Mouse (Mus musculus): ENCODE measurements at regions not wholly inside any gene's neighbourhood (a gene's known extent, or its start where the extent isn't known, plus 50 kb on each side); places are given as distances from the start of the nearest gene placed in this dataset.
A peak's percentile ranks its signal among the peaks of the same experiment; 100 is the strongest.

DNA sequence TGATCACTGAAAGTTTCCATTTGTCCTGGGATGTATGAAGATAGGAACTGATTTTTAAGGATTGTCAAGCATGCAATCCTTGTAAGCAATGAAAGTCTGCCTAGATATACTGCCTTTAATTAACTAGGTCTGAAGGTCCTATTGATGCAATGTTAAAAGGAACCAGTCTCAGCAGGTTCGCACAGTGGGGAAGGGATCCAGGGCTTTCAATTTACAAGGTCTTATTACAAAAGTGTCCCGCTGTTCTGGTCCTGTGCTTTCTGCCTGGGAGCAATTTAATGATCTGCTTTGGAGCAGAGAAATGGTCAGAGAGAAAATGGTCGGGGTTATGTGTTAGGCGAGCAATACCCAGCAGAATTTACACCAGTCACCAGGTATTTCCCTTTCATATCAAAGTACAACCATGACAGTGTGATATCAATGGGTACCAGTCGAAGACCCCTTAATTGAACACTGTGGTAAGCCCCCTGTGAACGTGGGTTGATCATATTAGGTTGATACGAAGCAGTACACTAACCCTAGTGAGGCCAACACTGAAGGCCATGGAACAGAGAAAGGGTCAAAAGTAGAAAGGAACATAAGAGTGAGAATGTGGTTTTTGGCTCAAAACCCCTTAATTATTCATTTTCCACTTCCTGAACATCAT, 778.5 kb downstream of the Kcnj2 start:
- no peak for DNase-seq

DNA sequence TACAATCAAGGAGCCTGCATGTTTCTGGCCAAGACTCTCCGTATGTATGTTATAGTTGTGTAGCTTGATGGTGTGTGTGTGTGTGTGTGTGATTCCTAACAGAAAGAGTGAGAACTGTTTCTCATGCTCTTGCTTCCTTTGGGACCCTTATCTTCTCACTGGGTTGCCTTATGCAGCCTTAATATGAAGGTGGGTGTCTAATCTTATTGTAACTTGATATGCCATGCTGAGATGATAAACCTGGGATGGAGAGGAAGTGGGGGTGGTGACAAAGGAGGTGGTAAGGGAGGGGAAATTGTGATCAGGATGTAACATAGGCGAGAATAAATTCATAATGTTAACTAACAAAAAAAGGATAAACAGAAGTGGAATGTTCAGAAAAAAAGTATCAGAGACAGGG, 791.3 kb downstream of the Kcnj2 start:
- DNase-seq, result no peak

DNA sequence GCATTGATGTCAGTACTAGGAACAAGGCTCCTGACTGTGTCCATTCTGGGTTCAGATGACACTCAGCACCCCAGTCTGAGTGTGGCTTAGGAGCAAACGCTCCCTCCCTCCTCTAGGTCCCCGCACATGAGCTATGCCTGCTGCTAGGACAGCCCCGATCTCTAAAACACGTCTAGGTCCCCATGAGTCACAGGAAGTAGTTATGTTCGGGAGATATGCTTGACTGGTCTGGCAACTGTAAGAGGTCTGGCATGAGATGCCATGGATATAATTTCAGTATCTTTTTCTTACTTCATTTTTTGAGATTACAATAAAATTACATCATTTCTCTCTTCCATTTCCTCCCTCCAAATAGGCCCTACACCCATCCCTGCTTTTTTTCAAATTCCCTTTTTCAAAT, 792.1 kb downstream of the Kcnj2 start:
- DNase-seq, result peak; percentile 5

DNA sequence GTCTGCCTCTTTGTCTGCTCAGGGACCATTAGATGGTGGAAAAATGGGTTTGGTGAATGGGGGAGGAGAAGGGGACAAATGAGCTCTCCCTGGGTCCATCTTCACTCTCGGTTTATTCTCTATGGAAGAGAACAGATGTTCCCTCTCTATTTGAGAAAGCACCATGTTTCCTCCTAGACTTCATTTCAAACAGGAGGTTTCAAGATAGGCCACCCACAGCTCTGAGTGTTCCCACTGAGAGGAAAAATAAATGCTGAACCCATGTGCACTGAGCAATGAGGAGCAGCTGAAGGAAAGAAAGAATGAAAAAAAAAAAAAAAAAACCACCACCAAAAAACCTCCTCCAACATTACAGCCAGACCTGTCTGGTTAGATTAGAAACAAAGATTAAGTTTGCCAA, 799.2 kb downstream of the Kcnj2 start:
- DNase-seq, result no peak

DNA sequence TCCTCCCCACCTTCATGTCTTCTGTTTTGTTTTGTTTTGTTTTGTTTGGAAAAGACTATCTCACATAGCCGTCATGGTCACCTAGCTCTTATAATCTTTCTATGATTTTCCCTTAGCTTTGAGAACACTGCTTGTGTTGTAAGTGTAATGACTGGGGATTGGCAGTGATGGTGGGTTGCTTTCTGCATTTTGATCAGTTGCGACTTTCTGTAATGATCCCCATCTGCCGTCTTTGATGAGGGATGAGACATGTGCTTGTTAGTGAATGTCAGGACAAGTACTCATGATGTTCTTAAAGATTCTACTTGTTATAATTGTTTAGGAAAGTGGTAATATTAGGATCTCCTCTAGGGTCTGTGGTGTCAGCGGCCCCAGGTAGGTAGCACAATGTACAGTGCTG, 809.4 kb downstream of the Kcnj2 start:
- no peak for DNase-seq

DNA sequence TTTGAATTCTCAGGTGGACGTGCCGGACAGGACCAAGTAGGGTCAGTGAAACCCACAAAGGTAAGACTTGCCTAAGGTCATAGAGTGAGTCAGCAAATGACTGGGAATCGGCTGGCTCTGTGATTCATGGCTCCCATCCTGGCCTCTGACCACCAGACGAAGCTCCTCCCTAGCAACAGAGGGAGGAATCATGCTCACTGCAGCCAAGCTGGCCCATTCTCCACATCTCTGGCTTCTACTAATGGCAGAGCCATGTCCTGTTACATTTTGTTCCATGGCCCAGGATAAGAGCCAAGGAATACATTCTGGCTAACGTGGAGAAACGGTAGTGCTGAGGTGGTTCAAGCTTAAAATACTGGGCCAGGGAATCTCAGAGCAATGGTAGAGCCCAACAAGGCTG, 814.2 kb downstream of the Kcnj2 start:
- DNase-seq, result no peak

DNA sequence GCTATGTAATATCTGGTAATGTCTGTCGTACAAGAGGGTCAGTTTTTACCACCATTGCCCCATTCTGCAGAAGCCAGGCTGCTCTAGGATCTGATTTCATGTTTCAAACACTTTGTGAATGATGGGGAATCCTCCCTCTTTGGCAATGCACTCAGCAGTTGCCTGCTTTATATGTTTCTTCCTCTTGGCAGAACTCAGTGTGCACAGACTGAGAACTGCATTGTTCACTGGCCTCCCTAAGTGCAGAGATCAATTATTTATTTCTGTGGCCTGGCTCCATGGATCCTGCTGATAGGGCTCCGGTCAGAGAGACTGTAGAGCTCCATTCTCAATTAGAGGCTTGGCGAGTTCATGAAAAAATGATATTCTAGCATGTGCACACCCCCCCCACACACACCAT, 824.1 kb downstream of the Kcnj2 start:
- no peak for DNase-seq

DNA sequence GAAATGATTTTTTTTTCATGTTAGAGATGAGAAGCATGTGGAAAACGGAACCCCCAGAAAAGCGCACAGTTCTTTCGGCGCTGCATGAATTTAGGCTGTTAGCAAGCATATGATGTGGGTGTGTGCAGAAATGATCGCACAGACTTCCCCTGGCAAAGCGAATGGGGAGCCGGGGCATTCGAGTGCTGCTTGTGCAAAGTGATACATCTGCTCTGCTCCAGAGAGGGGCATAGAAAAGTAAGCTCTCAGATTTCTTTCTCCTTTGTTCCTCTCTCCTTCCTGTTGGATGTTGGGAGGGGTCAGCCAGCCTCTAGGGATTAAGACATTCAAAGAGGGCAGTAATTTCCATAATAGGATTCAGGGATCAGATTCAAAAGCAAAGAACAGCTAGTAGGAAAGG, 827.9 kb downstream of the Kcnj2 start:
- no peak for DNase-seq

DNA sequence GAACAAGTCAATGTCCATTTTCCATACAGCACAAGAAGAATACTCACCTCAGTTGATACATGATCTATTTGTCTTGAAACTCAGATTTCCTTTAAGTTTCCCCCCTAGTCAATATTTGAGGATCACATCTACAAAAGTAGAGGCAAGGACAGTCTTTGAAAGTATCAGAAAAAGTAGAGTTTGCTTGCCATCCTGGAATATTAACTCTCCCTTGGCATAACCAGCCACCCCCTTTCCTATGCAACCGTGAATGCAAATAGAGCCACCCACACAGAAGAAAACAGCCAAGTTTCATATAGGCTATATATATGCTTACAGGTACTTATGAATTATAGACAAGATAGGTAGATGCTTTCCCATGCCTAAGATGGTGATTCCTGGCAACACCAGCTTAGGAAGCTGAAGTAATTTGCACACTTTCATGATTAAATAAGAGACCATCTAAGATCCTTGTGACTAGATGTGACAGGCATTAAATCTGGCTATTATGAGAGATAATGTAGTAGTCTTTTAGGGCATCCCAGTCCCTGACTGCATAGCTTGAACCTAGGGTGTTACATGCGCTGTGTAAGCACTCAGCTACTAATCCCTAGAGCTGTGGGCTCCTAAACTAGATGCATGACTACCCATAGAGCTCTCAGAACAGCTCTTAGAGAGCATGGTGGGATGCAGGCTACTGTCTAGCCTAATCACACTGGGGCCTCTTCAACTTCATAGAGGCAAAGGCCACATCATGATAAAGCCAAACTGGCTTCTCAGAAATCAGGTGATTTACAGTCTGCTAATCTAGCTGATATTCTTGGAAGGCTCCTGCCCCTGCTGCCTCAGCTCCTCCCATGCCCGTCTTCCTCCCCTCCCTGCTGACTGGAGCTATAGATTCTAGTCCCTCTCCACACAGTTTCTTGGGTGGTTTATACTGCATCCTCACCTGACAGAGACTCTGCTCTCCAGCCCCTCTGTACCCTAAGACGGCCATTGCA, 829.5 kb downstream of the Kcnj2 start:
- DNase-seq, result no peak

DNA sequence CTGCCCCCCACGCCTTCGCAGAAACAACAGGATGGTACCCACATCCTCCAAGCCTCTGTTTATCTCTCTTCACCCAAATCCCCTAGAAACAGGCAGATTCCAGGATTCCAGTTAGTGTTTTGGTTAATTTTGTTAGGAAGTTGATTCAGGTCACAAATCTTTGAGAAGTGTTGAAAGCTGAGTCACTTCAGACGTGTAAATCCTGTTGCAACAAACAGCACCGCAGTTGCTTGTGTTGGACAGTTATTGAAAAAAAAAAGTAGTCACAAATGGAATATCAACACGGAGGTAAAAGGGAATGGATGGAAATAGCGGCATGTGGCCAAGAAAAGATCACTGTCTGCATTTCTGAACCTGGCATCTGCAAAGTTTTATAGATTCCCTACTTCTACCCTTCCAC, 831.0 kb downstream of the Kcnj2 start:
- no peak for DNase-seq

DNA sequence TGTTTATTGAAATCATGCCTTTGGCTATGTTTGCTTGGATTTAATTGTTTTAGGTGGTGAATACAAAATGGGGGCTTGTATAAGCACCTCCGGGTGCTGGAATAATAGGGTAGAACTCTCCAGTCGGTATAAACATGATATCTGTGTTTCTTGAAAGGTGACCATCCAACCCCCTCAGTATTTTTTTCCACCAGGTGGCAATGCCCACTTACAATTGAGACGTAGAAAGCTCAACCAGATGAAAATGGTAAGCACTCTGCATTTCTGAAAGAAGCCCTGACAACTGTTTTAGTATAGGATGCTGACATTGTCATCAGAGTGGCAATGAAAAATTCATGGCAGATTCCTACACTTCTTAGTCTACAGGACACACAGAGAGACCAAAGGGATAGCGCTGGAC, 838.1 kb downstream of the Kcnj2 start:
- DNase-seq, result no peak

DNA sequence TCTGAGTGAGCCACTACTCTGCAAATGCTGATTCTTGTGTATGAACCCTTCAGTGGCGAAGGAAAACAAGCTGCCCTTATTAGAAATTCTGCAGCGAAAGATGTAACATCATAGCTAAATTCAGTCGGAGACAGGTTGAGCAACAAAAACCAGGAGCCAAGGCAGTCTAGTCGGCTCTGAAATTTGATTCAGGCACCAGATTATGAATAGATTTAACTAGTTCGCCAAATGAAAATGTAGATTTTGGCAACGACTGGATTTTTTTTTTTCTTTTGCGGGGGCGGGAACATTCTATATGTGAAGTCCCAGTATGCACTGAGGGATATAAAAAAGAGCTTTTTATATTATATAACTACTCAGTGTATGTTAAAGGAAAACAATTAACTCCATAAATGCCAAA, 847.9 kb downstream of the Kcnj2 start:
- no peak for DNase-seq

DNA sequence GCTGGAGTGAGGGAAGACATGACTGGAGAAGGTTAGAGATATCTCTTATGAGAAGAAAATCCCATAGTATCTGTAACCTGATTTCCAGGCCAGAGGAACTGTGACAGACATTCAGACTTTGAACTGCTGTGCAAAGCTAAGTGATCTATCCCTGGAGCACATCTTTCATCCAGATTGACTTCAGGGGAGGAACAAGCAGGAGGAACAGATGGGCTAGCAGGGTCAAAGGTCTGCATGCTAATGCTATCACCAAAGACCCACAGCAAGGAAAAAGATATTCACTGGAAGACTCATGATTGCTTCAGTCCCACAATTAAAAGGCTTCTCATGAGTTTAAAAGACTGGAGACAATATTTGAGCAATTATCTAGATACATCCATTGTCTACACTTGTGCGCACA, 855.7 kb upstream of the Sox9 start:
- DNase-seq, result no peak

DNA sequence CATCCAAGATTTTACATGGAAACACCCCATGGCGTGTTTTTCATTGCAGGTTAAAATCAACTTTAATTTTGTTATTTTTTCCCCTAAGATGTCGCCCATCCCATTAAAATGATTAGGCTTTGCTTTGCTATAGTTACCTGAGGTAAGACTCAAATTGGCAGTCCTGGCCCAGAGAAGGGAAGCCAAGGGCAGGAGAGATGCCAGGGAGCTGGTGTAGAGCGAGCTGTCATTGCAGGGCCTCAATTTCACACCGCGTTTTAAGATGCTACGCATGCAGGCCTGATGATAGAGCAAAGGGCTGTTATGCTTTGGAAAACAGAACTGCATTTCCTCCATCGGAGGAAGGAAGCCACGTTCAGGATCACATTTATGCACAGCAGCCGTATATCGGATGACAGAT, 852.7 kb upstream of the Sox9 start:
- DNase-seq, result no peak

DNA sequence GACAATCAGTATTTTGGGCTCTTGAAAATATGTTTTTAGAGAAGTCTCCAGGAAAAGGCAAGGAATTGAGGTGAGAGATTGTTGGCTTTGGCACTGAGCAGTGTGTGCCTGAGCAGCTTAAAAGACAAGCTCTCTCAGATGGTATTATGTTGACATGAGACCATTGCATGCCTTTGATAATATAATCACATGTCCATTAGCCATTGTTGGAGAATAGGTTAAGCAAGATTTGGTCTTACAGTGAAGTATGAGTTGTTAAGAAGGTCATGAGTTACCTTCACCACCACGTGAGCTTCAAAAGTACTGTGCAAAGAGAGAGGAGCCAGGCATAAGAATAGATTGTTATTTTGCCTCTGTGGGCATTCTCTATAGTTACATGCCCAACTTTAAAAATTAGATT, 850.0 kb upstream of the Sox9 start:
- no peak for DNase-seq

DNA sequence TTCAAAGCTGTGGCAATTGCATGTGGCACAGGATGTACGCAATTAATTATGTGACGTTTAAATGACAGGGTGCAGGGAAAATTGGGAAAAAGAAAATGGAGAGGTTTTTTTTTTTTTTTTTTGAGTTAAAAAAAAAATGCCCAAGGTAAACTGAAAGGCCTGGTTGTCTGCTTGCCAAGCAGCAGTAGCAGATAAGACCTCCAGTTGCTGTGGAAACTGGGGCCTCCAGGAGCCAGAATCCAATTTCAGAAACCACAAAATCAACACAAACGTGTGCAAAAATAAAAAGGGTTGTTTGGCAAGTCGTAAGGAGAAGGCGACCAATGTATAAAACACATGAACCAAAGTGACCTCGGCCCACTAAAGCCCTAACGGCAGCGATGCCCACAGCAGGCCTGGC, 837.7 kb upstream of the Sox9 start:
- no peak for DNase-seq

DNA sequence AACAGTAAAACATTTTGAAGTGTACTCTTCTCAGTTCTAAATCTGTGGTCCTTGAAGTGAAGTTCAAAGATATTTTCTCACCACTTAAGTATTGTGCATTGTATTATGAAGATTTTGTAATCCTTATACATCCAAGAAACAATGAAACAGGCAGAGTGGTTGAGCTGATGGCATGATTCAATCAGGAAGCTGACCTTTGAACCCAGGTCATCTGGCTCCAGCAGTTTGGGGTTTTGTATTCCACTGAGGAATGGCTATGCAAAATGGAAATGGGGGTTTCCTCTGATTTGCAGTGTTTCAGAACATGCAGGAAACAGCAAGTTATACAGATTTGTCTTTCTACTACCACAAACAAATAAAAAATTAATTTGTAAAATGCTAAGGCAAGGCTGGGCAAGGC, 836.2 kb upstream of the Sox9 start:
- DNase-seq, result no peak

DNA sequence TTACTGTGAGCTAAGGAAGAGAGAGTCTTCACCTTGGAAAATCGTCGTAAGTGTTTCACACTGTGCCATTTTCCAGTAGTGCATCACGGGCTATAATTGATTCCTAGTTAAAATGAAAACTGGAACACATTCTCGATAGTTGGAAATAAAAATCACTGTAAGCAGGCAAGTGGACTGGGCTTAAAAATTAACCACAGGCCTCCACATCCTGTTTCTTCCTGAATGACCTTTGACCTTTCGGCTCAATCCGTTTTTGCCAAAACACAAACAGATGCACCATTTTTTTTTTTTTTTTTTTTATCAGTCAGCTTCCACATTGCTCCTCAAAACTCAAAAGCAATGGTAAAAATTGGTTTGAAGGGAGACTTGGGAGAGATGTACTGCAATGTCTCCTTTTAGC, 834.4 kb upstream of the Sox9 start:
- no peak for DNase-seq

DNA sequence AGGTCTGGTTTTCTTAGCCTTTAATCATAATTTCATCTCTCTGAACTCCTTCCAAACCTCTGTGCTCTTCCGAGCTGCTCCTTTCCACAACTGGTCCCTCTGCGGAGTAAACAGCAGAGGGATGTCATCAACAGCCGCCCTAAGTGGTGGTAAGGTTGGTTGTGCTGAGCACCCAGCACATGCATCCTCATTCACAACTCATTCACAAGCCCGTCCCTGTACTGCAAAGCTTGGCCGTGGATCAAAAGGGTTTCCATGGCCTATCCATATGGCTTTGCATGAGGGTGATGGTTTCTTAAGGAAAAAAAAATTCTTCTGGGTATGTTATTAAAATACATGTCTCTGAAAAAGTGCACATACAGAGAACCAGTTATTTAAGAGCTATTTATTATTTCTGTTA, 828.6 kb upstream of the Sox9 start:
- no peak for DNase-seq

DNA sequence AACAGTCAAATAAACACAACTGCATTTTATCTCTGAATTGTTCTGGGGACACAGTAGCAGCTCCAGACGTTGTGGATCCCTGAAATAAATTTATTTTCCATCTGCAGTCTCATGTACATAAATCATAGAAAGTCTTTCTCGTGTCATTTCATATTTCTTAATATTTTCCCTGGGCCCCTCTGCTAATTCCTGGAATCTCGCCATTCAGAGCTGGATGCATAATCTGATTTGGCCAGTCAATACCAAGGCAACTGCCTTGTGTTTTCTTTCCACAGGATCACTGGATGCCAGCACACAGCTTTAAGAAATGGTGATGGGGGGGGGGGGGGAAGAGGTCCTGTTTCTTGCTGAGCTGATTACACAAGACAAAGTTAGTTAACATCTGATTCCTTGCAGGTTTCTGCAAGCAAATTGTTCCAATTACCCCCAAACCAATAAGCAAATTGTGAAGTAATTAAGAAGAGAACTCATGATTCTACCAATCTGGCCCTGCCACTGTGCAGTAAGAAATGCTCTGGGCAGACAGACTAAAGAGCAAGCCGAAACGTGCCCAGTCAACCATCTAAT, 824.2 kb upstream of the Sox9 start:
- no peak for DNase-seq

DNA sequence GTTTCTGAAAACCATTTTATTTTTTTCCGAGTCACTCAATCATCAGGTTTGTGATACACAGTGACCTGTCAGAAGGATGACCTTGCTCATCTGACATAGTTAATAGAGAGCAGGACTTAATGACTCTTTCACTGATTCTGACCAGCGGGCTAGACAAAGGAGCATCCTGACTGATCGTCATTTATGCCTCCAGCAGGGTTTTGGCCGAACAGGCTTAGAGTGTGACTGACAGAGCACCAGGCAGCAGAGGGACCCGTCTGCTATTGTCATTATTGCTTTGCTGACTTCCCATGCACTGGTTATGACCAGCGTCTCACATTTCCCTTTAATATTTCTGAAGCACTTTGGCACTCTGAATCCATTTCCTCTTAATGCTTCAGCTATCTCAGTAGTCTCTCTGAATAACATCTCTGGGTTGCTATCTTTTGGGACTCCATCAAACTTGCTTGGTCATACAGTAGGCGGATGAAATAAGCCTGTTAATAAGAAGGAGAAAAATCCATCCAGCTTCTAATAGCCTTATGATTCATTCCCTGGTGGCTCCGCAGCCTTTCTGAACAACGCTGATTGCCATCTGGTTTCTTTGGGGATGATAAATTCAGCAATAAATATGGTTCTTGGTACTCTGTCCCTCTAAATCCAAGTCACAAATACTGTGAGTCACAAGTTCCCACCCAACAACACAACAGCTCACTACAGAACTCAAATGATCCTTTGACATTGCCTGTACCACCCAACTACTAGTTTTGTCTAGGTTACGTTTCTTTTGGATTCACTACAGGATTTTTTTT, 820.8 kb upstream of the Sox9 start:
- DNase-seq, result no peak

DNA sequence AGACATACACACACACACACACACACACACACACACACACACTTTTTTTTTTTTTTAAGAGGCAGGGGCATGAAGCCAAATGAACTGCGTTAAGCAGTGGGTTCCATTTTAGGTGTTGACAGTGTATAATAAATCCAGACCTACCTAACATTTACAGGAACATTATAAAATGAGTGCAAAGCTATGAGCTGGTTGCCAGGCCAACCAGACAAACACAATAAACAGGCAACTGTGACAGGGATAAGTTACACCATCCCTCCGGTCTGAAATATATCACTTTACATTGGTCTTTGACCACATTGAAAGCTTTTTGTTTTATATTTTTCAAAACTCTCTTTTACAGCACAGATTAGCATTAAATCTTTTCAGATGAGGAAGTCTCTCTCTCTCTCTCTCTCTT, 820.2 kb upstream of the Sox9 start:
- no peak for DNase-seq

DNA sequence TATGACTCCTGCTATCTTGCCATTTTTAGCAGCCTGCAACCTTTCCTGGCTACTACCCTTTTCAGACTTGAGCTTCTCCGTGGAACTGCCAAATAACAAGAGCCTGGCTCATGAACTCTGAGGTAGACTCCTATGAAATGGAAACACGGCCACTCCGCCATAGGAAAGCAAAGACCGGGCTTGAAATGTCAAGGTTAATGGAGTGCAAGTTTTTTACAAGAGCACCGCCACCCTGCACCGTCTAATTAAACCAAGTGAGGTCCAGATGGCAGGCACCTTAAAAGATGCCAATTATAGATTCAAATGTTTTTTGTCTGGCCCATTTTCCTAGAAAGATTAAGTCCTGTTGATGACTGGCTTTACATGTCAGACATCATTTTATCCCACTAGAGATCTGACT, 818.0 kb upstream of the Sox9 start:
- no peak for DNase-seq

All from heart, postnatal 4 days (tissue).